Mouse (Mus musculus): ENCODE measurements around the gene Gan.

Gene Gan

GRCm38 (mm10) chr8:117256292-117256938 is 98.5 kb downstream of the Gan start:
- DNase-seq, result peak; percentile 98

GRCm38 (mm10) chr8:117257029-117257820 is 99.3 kb downstream of the Gan start, which contains the start of gene Cmip:
Cmip (plus strand) TSS chr8:117257064.
- peak; percentile 66 for DNase-seq

DNA sequence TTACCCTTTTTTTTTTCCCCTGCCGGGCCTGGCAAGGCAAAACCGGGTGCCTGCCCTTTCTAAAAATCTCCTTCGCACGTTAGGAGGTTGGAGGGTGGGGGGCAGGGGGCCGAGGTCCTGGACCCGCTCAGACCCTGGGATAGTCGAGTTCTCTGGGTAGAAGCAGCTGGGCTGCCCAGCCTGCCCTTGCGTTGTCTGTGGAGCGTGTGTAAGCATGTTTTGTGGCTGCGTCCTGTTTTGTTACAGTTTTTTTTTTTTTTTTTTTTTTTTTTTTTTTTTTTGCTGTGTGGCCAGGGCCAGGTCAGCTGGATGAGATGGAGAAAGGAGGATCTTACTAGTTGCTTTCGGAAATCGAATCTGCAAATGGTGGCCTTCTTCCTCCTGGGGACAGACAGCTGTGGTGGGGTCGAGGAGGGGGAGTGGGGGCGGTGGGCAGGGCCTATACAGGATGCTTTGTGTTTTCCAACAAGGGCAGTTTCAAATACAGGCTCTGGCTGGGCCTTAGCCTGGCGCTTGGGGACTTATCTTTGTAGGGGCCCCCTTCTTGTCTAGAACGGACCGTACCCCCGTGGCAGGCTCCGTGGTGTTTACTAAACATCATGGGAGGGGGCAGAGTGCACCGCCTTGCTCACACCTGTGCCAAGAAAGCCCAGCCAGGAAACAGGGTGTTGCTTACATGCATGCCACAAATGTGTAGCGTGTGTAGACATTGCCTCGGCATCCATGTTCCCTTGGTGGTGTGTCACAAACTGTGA is 100.1 kb downstream of the Gan start:
- DNase-seq, result peak; percentile 63

- DNase-seq, result peak; percentile 36
Observed at GRCm38 (mm10) chr8:117258576-117259040, 100.7 kb downstream of the Gan start.

DNA sequence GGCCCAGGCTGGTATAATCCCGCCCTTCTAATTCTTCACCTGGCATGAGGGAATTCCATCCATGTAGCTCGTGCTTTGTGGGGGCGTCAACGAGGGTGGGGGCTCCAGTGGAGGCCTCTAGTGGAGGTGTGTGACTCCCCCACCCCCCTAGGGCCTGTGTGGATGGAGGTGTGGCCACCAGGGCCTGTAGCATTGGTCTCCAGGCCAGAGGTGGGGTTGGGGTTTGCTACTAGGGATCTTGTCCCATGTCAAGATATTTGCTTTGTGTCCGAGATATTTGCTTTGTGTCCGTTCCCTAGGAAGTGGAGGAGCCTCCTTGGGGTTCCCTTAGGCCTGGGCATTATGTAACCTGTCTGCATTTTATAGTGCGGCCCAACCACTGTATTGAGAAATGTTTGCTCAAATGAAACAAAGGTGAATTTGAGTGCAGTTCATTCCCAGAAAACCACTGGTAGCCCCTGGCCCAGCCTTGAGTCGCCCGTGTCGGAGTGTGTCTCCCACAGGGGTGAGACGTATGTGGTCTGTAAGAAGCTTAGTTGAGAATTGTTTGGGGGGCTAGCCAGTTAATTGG is 101.6 kb downstream of the Gan start:
- DNase-seq, result peak; percentile 78

DNA sequence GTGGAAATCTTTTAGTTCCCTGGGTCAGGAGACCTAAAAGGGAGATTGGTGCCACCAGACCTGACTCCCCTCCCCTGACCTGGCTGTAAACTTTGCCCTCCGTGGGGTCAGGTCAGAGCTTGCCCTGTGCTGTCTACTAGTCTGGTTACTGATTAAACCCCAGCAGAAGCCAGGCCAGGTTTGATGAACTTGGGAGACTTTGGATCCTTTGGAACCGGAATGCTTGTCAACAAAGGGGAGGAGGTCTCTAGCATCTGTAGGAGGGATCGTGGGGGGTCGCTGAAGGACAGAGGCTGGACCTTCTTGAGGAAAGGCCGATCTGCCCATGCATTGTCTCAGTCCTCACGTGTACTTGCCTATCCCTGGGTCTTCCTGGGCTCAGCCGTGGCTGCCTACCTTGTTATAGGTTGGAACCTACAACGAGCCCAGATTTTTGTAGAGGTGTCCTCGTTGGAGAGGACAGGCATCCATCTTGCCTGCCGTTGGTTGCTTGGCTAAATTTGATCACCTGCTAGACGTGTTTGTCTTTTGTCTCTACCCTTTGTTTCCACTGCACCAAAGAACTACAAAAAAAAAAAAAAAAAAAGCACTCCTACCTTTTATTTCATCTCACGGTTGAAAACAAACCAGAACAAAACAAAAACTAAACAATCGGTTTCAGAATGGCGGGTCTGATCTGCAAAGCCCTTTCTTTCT is 102.4 kb downstream of the Gan start:
- peak; percentile 79 for DNase-seq

DNA sequence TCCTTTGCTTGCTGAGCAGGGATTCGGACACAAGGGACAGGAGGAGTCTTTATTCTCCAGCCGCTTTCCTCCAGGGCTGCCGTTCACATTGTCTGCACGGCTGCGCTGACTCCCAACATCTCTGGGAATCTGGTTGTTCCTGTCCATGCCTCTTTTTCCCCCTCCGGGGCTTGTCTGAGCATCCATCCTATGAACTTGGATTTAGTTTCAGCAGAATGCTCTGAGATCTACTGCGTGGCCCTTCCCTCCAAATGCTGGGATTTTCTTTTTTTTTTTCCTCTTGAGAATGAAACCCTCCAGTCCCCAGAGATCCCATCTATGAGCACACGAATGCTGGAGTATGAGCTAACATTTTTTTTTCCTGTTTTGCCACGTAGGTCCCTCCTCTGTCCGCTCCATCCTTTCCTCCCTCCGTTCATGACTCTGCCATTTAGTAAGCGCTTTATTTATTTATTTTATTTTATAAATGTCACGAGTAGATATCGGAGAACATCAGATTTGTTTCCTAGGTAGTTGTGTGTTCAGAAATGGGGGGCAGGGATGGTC is 103.1 kb downstream of the Gan start:
- DNase-seq, result no peak

DNA sequence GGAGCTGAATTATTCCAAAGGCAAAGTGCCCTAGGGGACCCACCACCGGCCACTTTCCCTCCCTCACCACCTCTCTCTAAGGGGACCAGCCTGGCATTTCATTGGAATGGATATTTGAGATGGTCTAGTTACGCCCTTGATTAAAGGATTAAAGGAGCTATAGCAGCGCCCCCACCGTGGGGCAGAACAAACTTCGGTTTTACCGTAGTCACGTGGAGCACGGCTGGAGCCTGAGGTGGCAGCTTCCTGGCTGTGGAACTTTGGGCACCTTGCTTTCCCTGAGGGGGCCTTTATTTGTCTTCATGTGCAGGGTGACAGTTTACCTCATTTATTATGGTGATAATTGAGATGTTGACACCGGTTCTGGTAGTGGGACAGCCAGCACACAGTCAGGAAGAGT is 103.8 kb downstream of the Gan start:
- DNase-seq, result no peak

DNA sequence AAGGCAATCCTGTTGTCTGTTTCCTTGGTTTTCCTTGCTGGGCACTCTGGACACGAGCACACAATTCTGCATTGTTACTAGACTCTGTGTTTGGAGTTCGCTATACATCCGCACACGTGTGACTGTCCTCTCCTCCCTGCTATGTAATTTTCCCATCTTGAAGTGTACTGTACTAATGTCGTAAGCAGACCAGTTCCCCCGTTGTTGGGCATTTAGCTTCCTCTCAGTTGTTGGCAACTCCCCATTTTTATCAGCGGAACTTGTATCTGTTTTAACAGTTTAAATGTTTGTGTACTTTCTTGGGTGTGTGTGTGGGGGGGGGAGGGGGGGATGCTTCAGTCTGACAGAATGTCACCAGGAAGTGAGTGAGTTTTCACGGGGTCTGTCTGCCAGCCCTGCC is 104.8 kb downstream of the Gan start:
- no peak for DNase-seq

GRCm38 (mm10) chr8:117263442-117263841 is 105.5 kb downstream of the Gan start:
- DNase-seq, result no peak

- DNase-seq, result no peak
Observed at GRCm38 (mm10) chr8:117265079-117265478, 107.1 kb downstream of the Gan start.

All from kidney, postnatal 10 days (tissue).